Mouse (Mus musculus): ENCODE data around the gene Dvl1.

Dvl1 gene

GRCm38 (mm10) chr4:155908751-155909150 lies 61.5 kb downstream of the Dvl1 start:
- DNase-seq: peak in 1 of 2 experiments; percentile 0
